Mouse (Mus musculus): Measurements from ENCODE around the gene Nfat5. TPM values are rescaled to one million over a fixed set of nuclear protein-coding genes. Genes with fewer than 3 reads are reported as not detected.

Nfat5 gene
- polyA plus RNA-seq, 1 experiment, result 21.4 TPM

DNA sequence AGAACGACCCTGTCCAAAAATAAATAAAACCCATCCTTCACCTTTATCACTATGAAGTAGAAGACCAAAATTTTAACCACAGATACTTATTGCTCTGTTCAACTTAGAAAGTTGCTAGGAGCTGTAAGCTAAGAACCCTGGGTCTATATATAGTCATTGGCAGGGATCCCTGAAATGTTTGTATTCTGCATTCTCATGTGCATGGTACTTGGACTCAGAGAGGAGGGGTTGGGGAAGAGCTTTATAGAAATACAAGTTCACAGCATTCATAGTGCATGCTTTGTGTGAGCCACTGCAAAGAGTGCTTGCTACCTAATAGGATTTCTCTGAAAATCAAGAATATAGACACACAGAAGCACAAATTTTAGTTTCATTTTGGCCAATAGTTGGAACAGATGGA, 43.2 kb downstream of the Nfat5 start:
- Histone ChIP-seq H3K36me3 (ENCODE audit: control insufficient read depth, insufficient read depth, low read length) (no peaks in the 10 kb centered on the region), H3K4me3 (ENCODE audit: control insufficient read depth, low read depth, low read length) (no peak overlapping the region), H3K27ac (ENCODE audit: control insufficient read depth, insufficient read depth, low read depth, low read length) (no peak overlapping the region), H3K27me3 (ENCODE audit: control insufficient read depth, insufficient read depth, low read length) (no peaks in the 10 kb centered on the region), H3K4me1 (ENCODE audit: control insufficient read depth, insufficient read depth, low read length) (no peaks in the 10 kb centered on the region)
- TF ChIP-seq CTCF (IDR thresholded peaks at IDR 0.05; ENCODE audit: control insufficient read depth, insufficient read depth, insufficient replicate concordance, low read depth, low read length), result no peak
- TF ChIP-seq POLR2A (IDR thresholded peaks at IDR 0.05; ENCODE audit: control insufficient read depth, low read depth, low read length), result no peak

DNA sequence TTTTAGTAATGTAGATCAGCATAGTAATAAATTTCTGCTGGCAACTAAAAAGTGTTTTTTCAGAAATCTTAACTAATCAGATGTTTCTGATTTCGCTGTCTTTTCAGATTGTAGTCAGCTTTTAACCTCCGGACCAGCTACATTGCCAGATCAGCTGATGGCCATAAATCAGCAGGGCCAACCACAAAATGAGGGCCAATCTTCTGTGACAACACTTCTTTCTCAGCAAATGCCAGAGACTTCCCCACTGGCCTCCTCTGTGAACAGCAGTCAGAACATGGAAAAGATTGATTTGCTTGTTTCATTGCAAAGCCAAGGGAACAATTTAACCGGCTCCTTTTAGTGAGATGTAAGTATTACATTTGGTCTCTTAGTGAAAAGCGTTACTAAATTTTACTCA, 77.0 kb downstream of the Nfat5 start:
- no peaks in the 10 kb centered on the region for H3K27me3 ChIP-seq (ENCODE audit: control insufficient read depth, insufficient read depth, low read length)
- H3K4me3 ChIP-seq (ENCODE audit: control insufficient read depth, low read depth, low read length), result no peak overlapping the region
- no peak overlapping the region for H3K27ac ChIP-seq (ENCODE audit: control insufficient read depth, insufficient read depth, low read depth, low read length)
- H3K36me3 ChIP-seq (ENCODE audit: control insufficient read depth, insufficient read depth, low read length), result peaks cover 6% of the 10 kb centered on the region
- no peak for TF ChIP-seq CTCF (IDR thresholded peaks at IDR 0.05; ENCODE audit: control insufficient read depth, insufficient read depth, insufficient replicate concordance, low read depth, low read length)
- no peak for TF ChIP-seq POLR2A (IDR thresholded peaks at IDR 0.05; ENCODE audit: control insufficient read depth, low read depth, low read length)
- no peaks in the 10 kb centered on the region for H3K4me1 ChIP-seq (ENCODE audit: control insufficient read depth, insufficient read depth, low read length)

DNA sequence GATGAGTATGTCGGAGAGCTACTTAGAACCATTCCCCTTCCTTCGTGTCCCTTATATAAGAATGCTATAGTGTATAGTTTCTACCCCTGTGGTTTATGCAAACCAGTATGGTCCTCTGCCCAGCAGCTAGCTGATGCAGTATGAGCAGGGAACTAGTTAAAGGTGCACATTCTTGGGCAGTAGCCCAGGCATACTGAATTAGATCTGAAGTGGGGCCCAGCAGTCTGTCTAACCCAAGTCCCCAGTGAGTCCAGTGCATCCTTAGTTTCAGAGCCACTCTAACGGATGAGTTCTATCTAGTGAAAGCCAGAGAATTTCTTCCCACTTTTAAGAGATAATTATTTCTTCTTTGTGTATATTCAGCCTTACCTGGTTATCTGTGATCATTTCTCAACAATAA, 84.1 kb downstream of the Nfat5 start:
- no peak overlapping the region for H3K27ac ChIP-seq (ENCODE audit: control insufficient read depth, insufficient read depth, low read depth, low read length)
- H3K4me3 ChIP-seq (ENCODE audit: control insufficient read depth, low read depth, low read length), result no peak overlapping the region
- H3K4me1 ChIP-seq (ENCODE audit: control insufficient read depth, insufficient read depth, low read length), result no peaks in the 10 kb centered on the region
- peaks cover 1% of the 10 kb centered on the region; the same call in 1 of the 2 replicates for H3K36me3 ChIP-seq (ENCODE audit: control insufficient read depth, insufficient read depth, low read length)
- TF ChIP-seq POLR2A (IDR thresholded peaks at IDR 0.05; ENCODE audit: control insufficient read depth, low read depth, low read length), result no peak
- no peak for TF ChIP-seq CTCF (IDR thresholded peaks at IDR 0.05; ENCODE audit: control insufficient read depth, insufficient read depth, insufficient replicate concordance, low read depth, low read length)
- H3K27me3 ChIP-seq (ENCODE audit: control insufficient read depth, insufficient read depth, low read length), result no peaks in the 10 kb centered on the region

DNA sequence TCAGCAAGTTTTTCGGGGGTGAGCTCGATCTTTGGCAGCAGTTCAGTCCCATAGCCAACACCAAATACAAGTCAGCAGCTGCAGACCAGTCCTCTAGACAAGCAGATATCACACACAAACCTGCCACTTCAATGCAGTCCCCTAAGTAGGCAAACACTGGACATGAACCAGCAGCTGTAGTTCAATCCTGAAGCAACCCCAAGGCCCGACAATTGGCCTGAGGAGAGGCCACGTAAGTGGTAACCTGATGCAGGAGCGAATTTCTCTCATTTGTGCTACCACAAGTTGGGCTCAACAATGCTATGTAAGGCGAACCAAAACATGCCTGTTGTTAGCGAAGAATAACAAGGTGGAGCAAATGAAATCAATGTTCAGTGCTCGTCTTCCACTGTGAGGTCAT, 87.5 kb downstream of the Nfat5 start:
- H3K27me3 ChIP-seq (ENCODE audit: control insufficient read depth, insufficient read depth, low read length), result no peaks in the 10 kb centered on the region
- TF ChIP-seq CTCF (IDR thresholded peaks at IDR 0.05; ENCODE audit: control insufficient read depth, insufficient read depth, insufficient replicate concordance, low read depth, low read length) (no peak), POLR2A (IDR thresholded peaks at IDR 0.05; ENCODE audit: control insufficient read depth, low read depth, low read length) (no peak)

DNA sequence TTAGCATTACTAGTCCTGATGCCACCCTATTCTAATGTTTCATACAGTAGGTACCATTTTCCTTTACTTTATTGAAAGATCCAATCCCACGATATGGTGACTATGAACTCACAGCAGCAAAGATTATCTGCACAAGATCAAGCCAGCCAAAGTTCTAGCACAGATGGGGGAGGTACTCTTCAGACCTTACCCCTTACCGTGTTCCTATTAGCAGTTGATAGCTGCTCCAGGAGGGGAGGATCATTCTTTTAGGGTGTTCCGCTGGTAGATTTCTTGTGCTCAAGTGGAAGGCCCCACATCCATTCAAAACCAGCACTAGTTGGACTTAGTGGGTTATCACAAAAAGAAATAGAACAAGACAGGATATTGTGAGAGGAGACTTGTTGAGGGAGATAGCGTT, 88.4 kb downstream of the Nfat5 start:
- Histone ChIP-seq H3K27me3 (ENCODE audit: control insufficient read depth, insufficient read depth, low read length) (no peaks in the 10 kb centered on the region), H3K4me1 (ENCODE audit: control insufficient read depth, insufficient read depth, low read length) (no peaks in the 10 kb centered on the region), H3K36me3 (ENCODE audit: control insufficient read depth, insufficient read depth, low read length) (no peaks in the 10 kb centered on the region), H3K4me3 (ENCODE audit: control insufficient read depth, low read depth, low read length) (no peak overlapping the region), H3K27ac (ENCODE audit: control insufficient read depth, insufficient read depth, low read depth, low read length) (no peak overlapping the region)
- TF ChIP-seq CTCF (IDR thresholded peaks at IDR 0.05; ENCODE audit: control insufficient read depth, insufficient read depth, insufficient replicate concordance, low read depth, low read length) (no peak), POLR2A (IDR thresholded peaks at IDR 0.05; ENCODE audit: control insufficient read depth, low read depth, low read length) (no peak)

More for the DNA sequence above, 87.5 kb downstream of the Nfat5 start:
- no peak overlapping the region for H3K4me3 ChIP-seq (ENCODE audit: control insufficient read depth, low read depth, low read length)
- no peaks in the 10 kb centered on the region for H3K4me1 ChIP-seq (ENCODE audit: control insufficient read depth, insufficient read depth, low read length)
- H3K27ac ChIP-seq (ENCODE audit: control insufficient read depth, insufficient read depth, low read depth, low read length), result no peak overlapping the region
- H3K36me3 ChIP-seq (ENCODE audit: control insufficient read depth, insufficient read depth, low read length), result no peaks in the 10 kb centered on the region

DNA sequence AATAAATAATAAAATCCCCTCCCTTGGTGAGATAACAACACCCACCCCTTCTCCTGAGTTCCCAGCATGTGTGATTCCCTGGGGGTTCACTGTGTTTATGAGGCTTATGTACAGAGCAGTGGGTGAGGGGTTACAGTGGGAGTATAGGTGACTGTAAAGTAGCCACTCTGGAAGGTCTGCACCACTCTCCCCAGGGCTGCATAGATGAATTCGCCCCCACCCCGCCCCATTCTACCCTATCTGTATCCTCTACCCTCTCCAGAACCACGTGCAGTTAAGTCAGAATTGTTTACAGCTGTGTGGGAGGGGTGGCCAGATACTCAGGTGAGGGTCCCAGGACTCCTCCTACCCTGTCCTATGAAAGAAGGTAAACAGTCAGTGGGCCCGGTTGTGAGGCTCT, 89.6 kb downstream of the Nfat5 start:
- TF ChIP-seq POLR2A (IDR thresholded peaks at IDR 0.05; ENCODE audit: control insufficient read depth, low read depth, low read length), result no peak
- TF ChIP-seq CTCF (IDR thresholded peaks at IDR 0.05; ENCODE audit: control insufficient read depth, insufficient read depth, insufficient replicate concordance, low read depth, low read length), result no peak
- Histone ChIP-seq H3K27me3 (ENCODE audit: control insufficient read depth, insufficient read depth, low read length) (no peaks in the 10 kb centered on the region), H3K4me3 (ENCODE audit: control insufficient read depth, low read depth, low read length) (no peak overlapping the region), H3K36me3 (ENCODE audit: control insufficient read depth, insufficient read depth, low read length) (no peaks in the 10 kb centered on the region), H3K4me1 (ENCODE audit: control insufficient read depth, insufficient read depth, low read length) (no peaks in the 10 kb centered on the region), H3K27ac (ENCODE audit: control insufficient read depth, insufficient read depth, low read depth, low read length) (no peak overlapping the region)

DNA sequence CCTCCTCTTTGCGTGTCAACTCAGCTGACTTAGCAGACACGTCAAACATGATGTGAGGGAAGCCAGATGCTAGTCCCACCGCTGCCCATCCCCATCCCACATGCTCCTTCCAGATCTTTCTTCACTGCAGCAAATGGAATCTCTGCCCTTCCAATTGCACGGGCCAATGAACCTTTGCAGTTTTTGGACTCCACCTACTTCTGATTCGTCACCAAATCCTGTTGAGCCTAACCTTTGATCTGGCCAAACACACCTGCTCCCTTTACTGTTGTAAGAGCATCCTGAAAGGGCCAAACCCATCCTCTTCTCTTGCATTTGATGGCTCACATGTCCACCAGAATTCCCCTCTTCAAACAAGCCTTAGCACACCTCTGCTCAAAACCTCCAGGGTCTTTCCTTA, 91.4 kb downstream of the Nfat5 start:
- Histone ChIP-seq H3K36me3 (ENCODE audit: control insufficient read depth, insufficient read depth, low read length) (no peaks in the 10 kb centered on the region), H3K4me1 (ENCODE audit: control insufficient read depth, insufficient read depth, low read length) (no peaks in the 10 kb centered on the region), H3K27ac (ENCODE audit: control insufficient read depth, insufficient read depth, low read depth, low read length) (no peak overlapping the region), H3K27me3 (ENCODE audit: control insufficient read depth, insufficient read depth, low read length) (no peaks in the 10 kb centered on the region), H3K4me3 (ENCODE audit: control insufficient read depth, low read depth, low read length) (no peak overlapping the region)
- no peak for TF ChIP-seq POLR2A (IDR thresholded peaks at IDR 0.05; ENCODE audit: control insufficient read depth, low read depth, low read length)
- no peak for TF ChIP-seq CTCF (IDR thresholded peaks at IDR 0.05; ENCODE audit: control insufficient read depth, insufficient read depth, insufficient replicate concordance, low read depth, low read length)

DNA sequence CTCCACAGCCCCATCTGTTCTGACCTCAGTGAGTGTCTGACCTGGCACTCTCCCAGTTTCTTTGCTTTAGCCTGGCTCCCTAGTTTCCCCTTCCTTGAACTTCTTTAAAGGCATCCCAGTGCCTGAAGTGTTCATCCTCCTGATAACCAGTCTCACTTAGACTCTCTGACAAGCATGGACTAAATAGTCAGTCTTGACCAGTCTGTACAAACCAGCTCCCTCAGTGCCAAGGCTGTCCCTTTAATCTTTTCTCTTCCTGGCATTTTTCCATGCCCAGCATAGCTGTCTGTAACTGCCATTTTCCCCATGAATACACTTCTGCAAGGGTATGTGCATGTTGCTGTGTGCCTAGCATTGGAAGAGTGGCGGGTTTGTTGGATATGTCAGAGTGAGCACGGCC, 91.8 kb downstream of the Nfat5 start:
- H3K27me3 ChIP-seq (ENCODE audit: control insufficient read depth, insufficient read depth, low read length), result no peaks in the 10 kb centered on the region
- no peaks in the 10 kb centered on the region for H3K36me3 ChIP-seq (ENCODE audit: control insufficient read depth, insufficient read depth, low read length)
- no peaks in the 10 kb centered on the region for H3K4me1 ChIP-seq (ENCODE audit: control insufficient read depth, insufficient read depth, low read length)
- TF ChIP-seq POLR2A (IDR thresholded peaks at IDR 0.05; ENCODE audit: control insufficient read depth, low read depth, low read length) (no peak), CTCF (IDR thresholded peaks at IDR 0.05; ENCODE audit: control insufficient read depth, insufficient read depth, insufficient replicate concordance, low read depth, low read length) (no peak)
- H3K27ac ChIP-seq (ENCODE audit: control insufficient read depth, insufficient read depth, low read depth, low read length), result no peak overlapping the region
- H3K4me3 ChIP-seq (ENCODE audit: control insufficient read depth, low read depth, low read length), result no peak overlapping the region
